Mouse (Mus musculus): ENCODE measurements around the gene Syn3. TPM values are rescaled to one million over a fixed set of nuclear protein-coding genes. Genes with fewer than 3 reads are reported as not detected.

Gene Syn3
- polyA plus RNA-seq, 1 experiment from 2014 or later = 1.3 TPM

DNA sequence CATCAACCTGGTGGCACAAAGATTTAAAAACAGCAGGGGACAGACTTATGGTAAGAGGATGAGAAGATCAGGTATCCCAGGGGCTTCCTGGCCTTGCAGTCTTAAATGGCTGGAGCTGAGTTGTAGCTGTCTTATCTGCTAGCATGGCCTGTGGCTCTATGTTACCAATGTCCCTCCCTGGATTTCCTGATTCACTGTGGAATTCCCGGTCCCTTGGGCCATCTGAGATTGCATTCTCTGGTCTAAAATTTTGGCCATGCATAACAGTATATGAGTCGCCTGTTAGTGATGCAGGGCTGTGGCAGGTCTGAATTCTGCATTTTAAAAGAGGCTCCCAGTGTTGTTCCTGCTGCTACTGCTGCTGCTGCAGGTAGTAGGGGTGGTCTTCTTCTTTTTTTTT is 382.4 kb downstream of the Syn3 start:
- Histone ChIP-seq H3K4me2 (replicated peaks; ENCODE audit: low read depth) (no peak overlapping the region), H3K9ac (ENCODE audit: low read length) (no peak overlapping the region), H3K27me3 (ENCODE audit: control insufficient read depth, insufficient read depth, low read length) (no peaks in the 10 kb centered on the region), H3K36me3 (ENCODE audit: control insufficient read depth, insufficient read depth, low read length) (no peaks in the 10 kb centered on the region), H3K4me3 (ENCODE audit: low read depth, low read length) (no peak overlapping the region), H3K9me3 (ENCODE audit: control insufficient read depth, low read length) (no peaks in the 10 kb centered on the region), H3K4me1 (replicated peaks; ENCODE audit: control insufficient read depth, insufficient read depth) (no peaks in the 10 kb centered on the region), H3K27ac (replicated peaks) (no peak overlapping the region)
- DNase-seq (ENCODE audit: low spot score) = no peak
- TF ChIP-seq CTCF (IDR thresholded peaks at IDR 0.05; ENCODE audit: low read depth) (no peak), EP300 (optimal IDR thresholded peaks at IDR 0.05) (no peak)
- WGBS = 72% methylated on average over 2 of the region's 2 CpGs
- ATAC-seq (ENCODE audit: low FRiP score, low TSS enrichment) = no peak

DNA sequence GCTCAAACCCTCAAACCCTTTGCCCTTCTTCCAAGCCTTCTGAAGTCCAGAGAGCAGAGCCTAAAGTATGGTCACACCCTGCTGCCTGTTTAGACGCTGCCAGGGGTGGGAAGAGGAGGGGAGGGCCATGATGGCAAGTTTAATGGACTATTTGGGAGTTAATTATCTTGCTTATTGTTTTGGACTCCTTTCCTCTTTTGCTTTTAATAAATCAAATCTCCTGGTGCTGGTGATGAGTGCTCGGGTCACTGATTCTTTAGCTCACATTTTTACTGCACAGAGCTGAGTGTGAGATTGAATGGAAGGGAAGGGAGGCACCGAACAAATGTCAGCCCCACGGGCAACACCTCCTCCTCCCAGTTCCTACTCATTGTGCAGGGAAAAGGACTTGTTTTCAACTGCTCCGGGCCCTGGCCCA is 384.3 kb downstream of the Syn3 start:
- WGBS = 53% methylated on average over 5 of the region's 5 CpGs
- no peak overlapping the region for H3K27ac ChIP-seq (replicated peaks)
- H3K4me2 ChIP-seq (replicated peaks; ENCODE audit: low read depth) = no peak overlapping the region
- H3K36me3 ChIP-seq (ENCODE audit: control insufficient read depth, insufficient read depth, low read length) = no peaks in the 10 kb centered on the region
- no peak for DNase-seq (ENCODE audit: low spot score)
- no peak for ATAC-seq (ENCODE audit: low FRiP score, low TSS enrichment)
- H3K9ac ChIP-seq (ENCODE audit: low read length) = no peak overlapping the region
- no peaks in the 10 kb centered on the region for H3K4me1 ChIP-seq (replicated peaks; ENCODE audit: control insufficient read depth, insufficient read depth)
- H3K9me3 ChIP-seq (ENCODE audit: control insufficient read depth, low read length) = no peaks in the 10 kb centered on the region
- no peak overlapping the region for H3K4me3 ChIP-seq (ENCODE audit: low read depth, low read length)
- H3K27me3 ChIP-seq (ENCODE audit: control insufficient read depth, insufficient read depth, low read length) = no peaks in the 10 kb centered on the region
- no peak for TF ChIP-seq CTCF (IDR thresholded peaks at IDR 0.05; ENCODE audit: low read depth)
- TF ChIP-seq EP300 (optimal IDR thresholded peaks at IDR 0.05) = no peak

DNA sequence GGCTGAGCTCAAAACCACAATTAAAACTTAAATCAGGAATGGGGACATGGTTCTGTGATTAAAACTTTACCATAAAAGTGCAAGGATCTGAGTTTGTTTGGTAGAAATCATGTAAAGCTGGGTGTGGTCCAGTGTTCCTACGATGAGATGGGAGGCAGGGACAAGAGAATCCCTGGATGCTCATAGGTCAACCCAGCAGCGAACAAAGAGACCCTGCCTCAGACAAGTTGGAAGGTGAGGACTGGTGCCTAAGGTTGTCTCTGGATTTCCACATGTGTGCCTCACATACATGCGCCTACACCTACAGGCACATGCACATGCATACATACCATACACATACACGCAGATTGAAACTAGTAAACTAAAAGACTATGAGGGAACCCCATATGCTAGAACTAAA is 389.9 kb downstream of the Syn3 start:
- TF ChIP-seq CTCF (IDR thresholded peaks at IDR 0.05; ENCODE audit: low read depth) = no peak

DNA sequence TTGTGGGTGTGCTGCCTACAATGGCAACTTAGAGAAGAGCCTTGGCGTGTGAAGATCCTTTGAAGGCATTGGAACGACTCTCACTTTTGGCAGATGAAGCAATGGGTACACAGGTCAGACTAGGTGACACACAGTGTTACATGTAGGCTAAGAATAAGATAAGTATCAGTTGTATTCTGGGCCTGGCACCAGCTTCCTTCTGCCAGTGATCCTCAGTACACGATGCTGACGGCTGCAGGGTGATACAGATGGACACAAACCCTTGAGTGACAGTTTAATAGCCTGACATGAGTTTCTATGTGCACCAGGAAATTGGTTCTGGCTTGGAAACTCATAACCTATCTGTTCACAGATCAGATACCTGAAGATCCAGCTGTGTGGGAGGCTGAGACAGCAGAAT is 391.0 kb downstream of the Syn3 start:
- DNase-seq (ENCODE audit: low spot score) = no peak
- no peaks in the 10 kb centered on the region for H3K4me1 ChIP-seq (replicated peaks; ENCODE audit: control insufficient read depth, insufficient read depth)
- no peaks in the 10 kb centered on the region for H3K9me3 ChIP-seq (ENCODE audit: control insufficient read depth, low read length)
- no peak for ATAC-seq (ENCODE audit: low FRiP score, low TSS enrichment)
- no peaks in the 10 kb centered on the region for H3K36me3 ChIP-seq (ENCODE audit: control insufficient read depth, insufficient read depth, low read length)
- H3K27ac ChIP-seq (replicated peaks) = no peak overlapping the region
- TF ChIP-seq EP300 (optimal IDR thresholded peaks at IDR 0.05) (no peak), CTCF (IDR thresholded peaks at IDR 0.05; ENCODE audit: low read depth) (no peak)
- WGBS = 80% methylated on average over 4 of the region's 4 CpGs
- H3K4me3 ChIP-seq (ENCODE audit: low read depth, low read length) = no peak overlapping the region
- H3K9ac ChIP-seq (ENCODE audit: low read length) = no peak overlapping the region
- H3K4me2 ChIP-seq (replicated peaks; ENCODE audit: low read depth) = no peak overlapping the region
- no peaks in the 10 kb centered on the region for H3K27me3 ChIP-seq (ENCODE audit: control insufficient read depth, insufficient read depth, low read length)

More for the DNA sequence above, 389.9 kb downstream of the Syn3 start:
- Histone ChIP-seq H3K9me3 (ENCODE audit: control insufficient read depth, low read length) (no peaks in the 10 kb centered on the region), H3K27me3 (ENCODE audit: control insufficient read depth, insufficient read depth, low read length) (no peaks in the 10 kb centered on the region), H3K9ac (ENCODE audit: low read length) (no peak overlapping the region), H3K4me1 (replicated peaks; ENCODE audit: control insufficient read depth, insufficient read depth) (no peaks in the 10 kb centered on the region), H3K36me3 (ENCODE audit: control insufficient read depth, insufficient read depth, low read length) (no peaks in the 10 kb centered on the region), H3K4me3 (ENCODE audit: low read depth, low read length) (no peak overlapping the region), H3K27ac (replicated peaks) (no peak overlapping the region), H3K4me2 (replicated peaks; ENCODE audit: low read depth) (no peak overlapping the region)
- 86% methylated on average over 4 of the region's 4 CpGs for WGBS
- no peak for ATAC-seq (ENCODE audit: low FRiP score, low TSS enrichment)
- DNase-seq (ENCODE audit: low spot score) = no peak

DNA sequence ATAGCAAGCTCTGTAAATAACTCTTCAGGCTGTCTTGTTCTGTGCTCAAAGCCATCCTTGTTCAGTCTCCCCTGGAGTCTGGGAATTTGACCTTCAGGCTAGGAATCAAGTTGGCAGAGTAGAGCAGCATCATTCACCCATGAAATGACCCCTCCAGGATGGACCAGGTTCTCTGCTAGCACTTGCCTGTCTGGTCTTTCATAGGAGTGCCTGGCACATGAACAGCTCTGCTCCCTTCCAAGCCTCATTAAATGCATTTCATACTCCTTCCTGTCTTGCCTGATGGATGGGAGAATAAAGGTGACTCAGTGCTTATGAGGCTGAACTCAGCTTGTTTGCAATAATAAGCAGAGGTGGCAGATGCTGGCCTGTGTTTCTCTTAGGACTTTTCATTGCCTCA is 394.7 kb downstream of the Syn3 start:
- no peaks in the 10 kb centered on the region for H3K9me3 ChIP-seq (ENCODE audit: control insufficient read depth, low read length)
- no peak overlapping the region for H3K9ac ChIP-seq (ENCODE audit: low read length)
- no peak overlapping the region for H3K27ac ChIP-seq (replicated peaks)
- no peak for DNase-seq (ENCODE audit: low spot score)
- no peak for TF ChIP-seq EP300 (optimal IDR thresholded peaks at IDR 0.05)
- no peak for TF ChIP-seq CTCF (IDR thresholded peaks at IDR 0.05; ENCODE audit: low read depth)
- no peaks in the 10 kb centered on the region for H3K27me3 ChIP-seq (ENCODE audit: control insufficient read depth, insufficient read depth, low read length)
- H3K4me2 ChIP-seq (replicated peaks; ENCODE audit: low read depth) = no peak overlapping the region
- no peak for ATAC-seq (ENCODE audit: low FRiP score, low TSS enrichment)
- no peak overlapping the region for H3K4me3 ChIP-seq (ENCODE audit: low read depth, low read length)
- no peaks in the 10 kb centered on the region for H3K36me3 ChIP-seq (ENCODE audit: control insufficient read depth, insufficient read depth, low read length)
- no peaks in the 10 kb centered on the region for H3K4me1 ChIP-seq (replicated peaks; ENCODE audit: control insufficient read depth, insufficient read depth)

DNA sequence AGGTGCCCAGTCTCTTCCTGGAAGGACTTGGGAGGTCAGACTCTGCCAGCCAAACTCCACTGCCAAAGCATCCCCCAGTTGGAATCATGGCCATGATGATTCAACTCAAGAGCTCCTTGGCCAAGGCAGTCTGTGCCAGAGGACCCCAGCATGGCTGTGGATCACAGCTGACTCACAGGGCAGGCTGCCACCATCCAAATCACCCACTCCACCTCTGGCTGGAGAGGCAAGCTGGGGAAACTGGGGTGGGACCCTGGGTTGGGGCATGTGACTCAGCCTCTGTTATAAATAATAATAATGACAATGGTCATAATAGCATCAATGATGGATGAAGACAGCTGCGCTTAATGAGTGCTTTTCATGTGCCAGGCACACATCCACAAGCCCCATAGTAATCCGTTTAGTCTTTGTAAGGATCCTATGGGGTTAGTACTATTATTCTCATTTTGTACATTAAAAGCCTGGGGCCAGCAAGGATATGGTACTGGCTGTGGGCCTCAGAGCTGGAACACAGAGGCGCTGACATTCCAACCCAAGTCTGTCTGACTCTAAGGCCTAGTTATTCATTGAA is 398.3 kb downstream of the Syn3 start:
- 64% methylated on average over 3 of the region's 3 CpGs for WGBS
- no peak overlapping the region for H3K4me3 ChIP-seq (ENCODE audit: low read depth, low read length)
- ATAC-seq (ENCODE audit: low FRiP score, low TSS enrichment) (peak; percentile 68), DNase-seq (ENCODE audit: low spot score) (no peak)
- H3K27ac ChIP-seq (replicated peaks) = no peak overlapping the region
- no peaks in the 10 kb centered on the region for H3K9me3 ChIP-seq (ENCODE audit: control insufficient read depth, low read length)
- H3K9ac ChIP-seq (ENCODE audit: low read length) = no peak overlapping the region
- no peaks in the 10 kb centered on the region for H3K36me3 ChIP-seq (ENCODE audit: control insufficient read depth, insufficient read depth, low read length)
- no peaks in the 10 kb centered on the region for H3K4me1 ChIP-seq (replicated peaks; ENCODE audit: control insufficient read depth, insufficient read depth)
- H3K27me3 ChIP-seq (ENCODE audit: control insufficient read depth, insufficient read depth, low read length) = no peaks in the 10 kb centered on the region
- H3K4me2 ChIP-seq (replicated peaks; ENCODE audit: low read depth) = no peak overlapping the region
- no peak for TF ChIP-seq CTCF (IDR thresholded peaks at IDR 0.05; ENCODE audit: low read depth)
- peak; percentile 39 for TF ChIP-seq EP300 (optimal IDR thresholded peaks at IDR 0.05)
